Mouse (Mus musculus): Measurements from ENCODE around the gene Map6.

Gene Map6

DNA sequence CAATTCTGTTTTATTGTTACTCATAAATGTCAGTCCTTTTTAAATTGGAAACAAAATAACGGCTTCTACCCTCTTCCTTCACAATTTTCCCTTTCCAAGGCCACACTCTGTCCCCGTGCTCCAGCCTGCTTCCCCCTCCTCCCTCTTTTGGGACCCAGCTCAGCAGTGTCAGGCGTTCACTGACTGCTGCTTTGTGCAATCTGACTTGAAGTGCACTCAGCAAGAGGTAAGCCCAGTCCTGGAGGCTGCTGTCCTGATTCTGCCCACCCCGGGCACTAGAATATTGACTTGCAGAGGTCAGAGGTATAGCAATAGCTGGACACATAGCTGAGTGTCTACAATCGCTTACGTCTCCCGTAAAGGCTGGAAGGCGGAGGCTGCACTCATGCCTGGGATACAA lies 46.0 kb downstream of the Map6 start:
- in situ Hi-C loops (cut with MboI), result no loop called here

DNA sequence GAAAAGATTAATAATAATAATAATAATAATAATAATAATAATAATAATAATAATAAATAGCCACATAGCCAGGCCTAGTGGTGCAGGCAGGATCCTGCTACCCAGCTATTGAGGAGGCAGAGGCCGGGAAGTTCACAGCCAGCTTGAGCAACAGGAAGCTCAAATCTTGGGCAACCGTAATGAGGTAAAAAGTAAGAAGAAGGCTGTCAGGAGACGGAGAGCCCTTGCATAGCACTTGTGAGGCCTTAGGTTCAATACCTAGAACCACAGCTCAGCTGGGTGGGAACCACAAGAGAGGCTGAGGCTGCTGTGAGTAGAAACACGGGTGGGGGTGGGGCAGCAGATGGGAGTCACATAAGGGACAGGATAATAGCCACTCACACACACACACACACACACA lies 47.3 kb downstream of the Map6 start:
- in situ Hi-C loops (cut with MboI), result no loop called here

GRCm38 (mm10) chr7:99316207-99316606 lies 49.0 kb downstream of the Map6 start:
- in situ Hi-C loops (cut with MboI), result no loop called here

DNA sequence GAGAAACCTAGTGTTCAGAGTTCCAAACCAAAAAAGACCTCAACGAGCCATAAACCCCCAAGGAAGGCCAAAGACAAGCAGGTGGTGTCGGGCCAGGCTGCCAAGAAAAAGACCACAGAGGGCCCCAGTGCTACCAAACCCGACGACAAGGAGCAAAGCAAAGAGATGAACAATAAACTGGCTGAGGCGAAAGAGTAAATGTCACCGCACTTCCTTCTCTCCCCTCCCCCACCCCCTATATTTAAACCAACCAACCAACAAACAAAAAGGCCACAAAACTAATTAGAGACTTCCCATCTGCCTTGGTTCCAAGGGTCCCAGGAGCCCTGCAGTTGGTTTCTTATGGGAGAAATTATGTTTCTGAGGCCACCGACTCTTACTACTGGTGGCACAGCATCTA lies 50.2 kb downstream of the Map6 start:
- in situ Hi-C loops (cut with MboI), result no loop called here

DNA sequence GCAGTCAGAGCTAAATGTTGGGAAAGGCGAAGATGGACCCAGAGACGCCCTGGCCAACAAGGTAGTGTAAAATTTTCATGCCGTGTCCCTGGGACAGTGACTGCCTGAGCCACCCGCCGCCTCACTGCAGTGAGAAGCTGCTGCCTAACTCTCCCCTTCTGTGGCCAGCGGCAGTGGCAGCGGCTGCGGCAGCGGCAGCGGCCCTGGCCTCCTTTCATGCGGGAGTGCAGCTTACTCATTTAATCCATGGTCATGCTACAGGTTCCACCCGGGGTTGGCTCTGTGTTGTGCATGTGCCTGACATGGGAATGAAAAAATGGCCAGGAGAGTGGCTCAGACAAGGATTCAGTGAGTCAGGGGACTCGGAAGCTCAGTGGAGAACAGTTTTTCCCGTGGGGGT lies 53.3 kb downstream of the Map6 start:
- in situ Hi-C loops (cut with MboI), result no loop called here

GRCm38 (mm10) chr7:99322691-99323320 lies 55.6 kb downstream of the Map6 start:
- in situ Hi-C loops (cut with MboI), result no loop called here

DNA sequence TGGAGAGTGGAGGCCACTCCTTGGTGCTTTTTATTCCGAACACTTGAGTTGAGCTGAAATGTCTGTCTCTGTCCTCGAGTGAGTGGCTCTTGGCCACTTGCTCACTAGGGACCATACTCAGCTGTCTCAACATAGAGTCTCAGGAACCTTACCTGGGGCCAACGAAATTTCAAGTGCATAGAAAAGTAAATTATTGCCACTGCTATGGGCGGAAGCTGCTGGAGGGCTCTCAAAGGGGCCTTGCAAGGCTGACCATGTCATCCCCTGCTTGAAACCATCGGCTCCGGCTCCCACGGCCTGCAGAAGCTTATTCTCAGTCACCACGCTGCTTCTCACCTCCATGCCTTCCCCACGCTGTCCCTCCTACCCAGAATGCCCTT lies 56.1 kb downstream of the Map6 start:
- in situ Hi-C loops (cut with MboI), result no loop called here

GRCm38 (mm10) chr7:99324810-99325209 lies 57.6 kb downstream of the Map6 start:
- in situ Hi-C loops (cut with MboI), result no loop called here

DNA sequence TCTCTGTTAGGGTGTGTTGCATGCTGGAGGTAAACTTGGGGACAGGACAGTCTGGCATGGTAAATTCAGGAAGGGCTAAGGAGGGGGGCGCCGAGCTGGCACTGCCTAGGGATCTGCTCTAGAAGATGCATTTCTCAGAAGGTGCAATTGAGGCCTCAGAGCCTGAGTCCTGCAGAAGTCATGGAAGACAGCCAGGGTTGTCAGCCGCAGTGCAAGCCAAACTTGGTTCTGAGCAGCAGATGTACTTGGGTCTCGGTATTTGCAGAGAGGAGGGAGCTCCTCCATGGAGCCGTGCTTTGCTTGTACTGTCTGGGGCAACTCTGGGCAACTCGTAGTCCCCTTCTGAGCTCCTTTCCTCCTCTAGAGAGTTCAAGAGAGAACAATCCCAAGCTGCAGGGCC lies 58.9 kb downstream of the Map6 start:
- in situ Hi-C loops (cut with MboI), result no loop called here

DNA sequence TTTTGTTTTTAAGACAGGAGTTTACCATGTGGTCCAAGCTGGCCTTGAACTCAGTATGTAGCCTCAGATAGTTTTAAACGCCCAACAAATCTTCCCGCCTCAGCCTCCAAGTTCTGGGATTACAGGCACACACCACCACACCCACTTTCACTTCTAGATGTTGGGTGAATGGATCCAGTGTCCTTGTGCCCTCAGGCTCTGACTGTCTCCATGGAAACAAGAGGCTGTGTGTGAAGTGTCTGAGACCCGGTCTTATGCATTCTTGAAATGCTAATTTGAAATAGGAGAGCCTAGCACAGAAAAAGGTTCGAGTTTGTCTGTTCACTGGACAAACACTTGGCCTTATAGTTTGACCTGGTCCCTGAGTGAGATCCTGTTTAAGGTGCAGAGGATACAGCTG lies 61.6 kb downstream of the Map6 start:
- in situ Hi-C loops (cut with MboI), result no loop called here

- in situ Hi-C loops (cut with MboI), result loop anchor here (10.0 kb wide), 1 partner anchor 55 kb away; no protein-coding TSS in a partner anchor
These were observed 62.8 kb downstream of the Map6 start for GRCm38 (mm10) chr7:99330012-99330411.

DNA sequence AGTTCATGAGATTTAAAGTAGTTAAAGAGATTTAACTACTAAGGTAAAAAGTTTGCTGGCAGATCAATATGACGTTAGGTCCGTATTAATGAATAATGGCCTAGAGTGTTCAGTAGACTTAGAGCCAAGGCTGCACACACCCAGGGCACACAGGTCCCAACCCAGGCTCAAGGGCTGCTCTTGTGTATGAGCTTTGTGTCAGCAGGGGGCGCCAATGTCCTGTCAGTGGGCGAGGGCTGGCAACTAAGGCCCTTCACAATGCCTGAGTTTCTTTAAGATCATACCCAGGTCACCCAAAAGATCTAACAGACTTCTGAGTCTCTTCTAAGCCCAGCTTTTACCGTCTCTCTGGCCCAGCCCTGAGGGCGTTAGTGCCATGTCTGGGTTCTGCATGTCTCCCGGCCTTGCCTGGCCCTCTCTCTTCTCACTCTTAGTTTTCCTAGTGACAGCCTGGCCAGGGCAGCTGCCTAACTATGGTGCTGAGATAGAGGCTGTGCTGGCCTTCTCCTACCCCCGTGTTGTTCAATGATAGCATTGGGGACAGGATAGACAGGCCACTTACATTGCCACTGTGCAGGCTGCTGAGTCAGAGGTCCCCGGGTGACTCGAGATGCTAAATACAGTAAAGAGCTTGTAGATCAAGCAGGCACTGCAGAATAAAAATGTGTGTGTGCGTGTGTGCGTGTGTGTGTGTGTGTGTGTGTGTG lies 65.7 kb downstream of the Map6 start:
- in situ Hi-C loops (cut with MboI), result loop anchor here (10.0 kb wide), 1 partner anchor 58 kb away; no protein-coding TSS in a partner anchor

DNA sequence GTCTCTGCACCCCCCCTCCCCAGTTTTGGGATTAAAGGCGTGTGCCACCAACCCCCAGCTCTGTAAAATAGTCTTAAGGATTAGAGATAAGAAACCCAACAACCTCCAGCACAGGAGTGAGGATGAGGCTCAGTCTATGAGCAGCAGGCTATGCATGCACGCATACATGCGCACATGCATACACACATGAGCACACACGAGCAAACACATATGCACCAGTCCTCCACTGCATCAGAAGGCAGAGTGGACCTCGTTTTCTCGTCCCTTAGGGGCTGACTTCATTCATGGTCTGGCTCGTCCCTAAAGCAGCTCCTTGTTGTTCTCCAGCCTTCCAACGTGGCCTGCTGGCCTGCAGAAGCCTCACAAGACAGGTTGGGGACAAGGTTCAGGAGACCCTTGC lies 73.5 kb downstream of the Map6 start:
- in situ Hi-C loops (cut with MboI), result no loop called here

DNA sequence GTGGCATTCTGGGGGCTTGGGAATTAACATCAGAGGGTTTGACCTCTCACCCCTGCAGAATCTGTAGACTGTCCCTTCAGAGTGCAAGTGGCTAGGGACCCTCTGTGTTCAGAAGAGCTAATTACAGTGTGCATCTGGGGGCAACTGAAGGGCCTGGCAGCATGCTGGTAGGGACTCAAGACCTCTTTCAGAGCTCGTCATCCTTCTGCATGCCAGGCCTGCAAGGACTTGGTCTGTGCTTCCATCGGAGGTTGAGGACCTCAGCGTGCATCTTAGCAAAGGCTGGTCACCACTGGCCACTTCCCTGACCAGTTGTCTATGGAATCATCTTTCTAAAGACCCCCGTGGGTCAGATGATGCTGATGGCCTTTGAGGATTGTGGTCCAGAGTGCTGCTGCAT lies 76.3 kb downstream of the Map6 start:
- in situ Hi-C loops (cut with MboI), result no loop called here

DNA sequence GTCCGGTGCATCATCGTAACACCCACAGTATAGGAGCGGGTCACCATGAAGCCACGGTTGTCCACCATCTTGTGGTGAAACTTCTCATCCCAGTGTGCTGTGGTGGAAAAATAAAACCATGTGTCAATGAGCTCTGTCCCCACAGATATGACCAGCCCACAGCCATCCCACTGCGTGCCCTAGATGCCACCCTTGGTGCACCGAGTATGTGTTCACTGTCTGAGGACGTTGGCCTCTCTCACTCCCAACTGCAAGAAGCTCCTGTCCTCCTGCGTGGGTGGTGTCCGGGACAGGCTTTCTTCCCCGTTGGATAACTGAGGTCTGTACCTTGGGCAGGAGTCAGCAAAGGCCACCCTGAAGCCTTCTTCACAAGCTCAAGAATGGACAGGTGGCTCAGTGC lies 80.0 kb downstream of the Map6 start:
- in situ Hi-C loops (cut with MboI), result no loop called here

GRCm38 (mm10) chr7:99348883-99349282 lies 81.6 kb downstream of the Map6 start:
- in situ Hi-C loops (cut with MboI), result no loop called here

- in situ Hi-C loops (cut with MboI), result no loop called here
These were observed 82.8 kb downstream of the Map6 start for GRCm38 (mm10) chr7:99349782-99350720.

DNA sequence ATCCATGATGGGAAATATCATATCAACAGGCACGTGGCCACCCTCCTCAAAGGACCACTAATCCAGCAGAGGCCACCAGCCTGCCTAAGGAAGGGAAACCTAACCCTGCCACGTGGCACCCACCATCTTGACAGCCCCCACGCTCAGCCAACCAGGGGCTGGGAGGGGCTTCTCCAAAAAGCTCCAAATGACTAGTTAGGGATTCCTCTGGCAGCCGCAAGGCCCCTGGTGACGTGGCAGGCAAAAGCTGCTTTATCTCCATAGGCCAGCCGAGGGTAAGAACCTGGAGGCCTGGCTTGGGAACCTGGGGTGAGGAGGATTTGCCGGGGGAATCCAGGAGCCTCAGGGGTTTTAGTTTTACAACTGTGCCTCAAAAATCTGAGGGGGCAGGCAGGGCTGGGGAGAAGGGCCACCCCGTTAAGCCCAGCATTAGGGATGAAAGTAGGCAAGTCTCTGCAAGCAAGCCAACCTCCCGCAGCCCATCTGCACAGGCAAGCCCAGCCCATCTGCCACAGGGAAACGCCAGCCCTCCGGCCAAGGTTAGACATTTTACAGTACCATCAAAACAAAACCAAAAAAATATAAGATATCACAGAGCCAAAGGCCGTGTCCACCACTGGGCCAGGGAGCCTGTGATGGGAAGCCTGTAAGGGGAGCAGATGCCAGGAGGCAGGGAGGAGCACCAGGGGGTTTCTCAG lies 84.0 kb downstream of the Map6 start:
- in situ Hi-C loops (cut with MboI), result no loop called here

DNA sequence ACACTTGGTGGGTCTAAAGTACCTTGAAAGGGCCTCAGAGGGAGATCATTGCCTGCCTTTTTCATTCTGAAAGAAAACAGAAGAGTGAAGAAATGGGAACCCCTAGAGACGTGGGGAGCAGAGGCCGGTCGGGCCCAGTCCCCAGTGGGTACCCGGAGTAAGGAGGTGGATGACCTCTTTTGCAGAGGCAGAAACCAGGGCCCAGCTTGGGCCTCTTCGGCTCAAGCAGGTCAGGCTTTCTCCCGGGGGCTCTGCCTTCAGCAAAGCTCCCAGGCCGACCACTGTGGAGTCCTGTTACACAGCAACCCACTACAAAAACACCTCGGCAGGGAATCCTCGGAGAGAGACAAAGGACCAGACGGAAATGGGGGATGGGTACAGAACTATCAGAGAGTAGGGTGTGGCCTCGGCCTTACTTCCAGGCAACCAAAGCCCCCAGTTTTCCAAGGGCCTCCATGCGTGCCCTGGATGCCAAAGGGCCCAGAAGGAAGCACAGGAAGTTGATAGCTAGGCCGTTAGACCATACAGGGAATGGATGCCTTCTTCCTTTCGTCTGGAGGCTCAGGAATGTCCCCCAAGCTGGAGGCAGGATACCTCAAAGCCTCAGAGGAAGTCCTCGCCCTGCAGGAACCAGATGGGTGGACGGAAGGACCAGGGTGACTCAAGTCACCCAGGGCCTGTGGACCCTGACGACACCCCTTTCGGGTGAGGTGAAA lies 84.7 kb downstream of the Map6 start:
- in situ Hi-C loops (cut with MboI), result no loop called here

GRCm38 (mm10) chr7:99352526-99353400 lies 85.5 kb downstream of the Map6 start, which contains the start of gene Serpinh1:
Gene Serpinh1 (minus strand): TSS chr7:99353239.
- in situ Hi-C loops (cut with MboI), result no loop called here
